Mouse (Mus musculus) MN1 (cell line): Measurements from ENCODE around the gene Tex101.
"Not testable (repeated sequence)": the region's sequence is repeated elsewhere in the genome, so short reads cannot be mapped to it uniquely, and the experiment has no call there.

Source experiments
- DNase-seq: peaks from one replicate; pipeline ENCODE4 v3.0.0-alpha.2; 2016; ENCODE audit warnings: low spot score

Tex101 gene

DNA sequence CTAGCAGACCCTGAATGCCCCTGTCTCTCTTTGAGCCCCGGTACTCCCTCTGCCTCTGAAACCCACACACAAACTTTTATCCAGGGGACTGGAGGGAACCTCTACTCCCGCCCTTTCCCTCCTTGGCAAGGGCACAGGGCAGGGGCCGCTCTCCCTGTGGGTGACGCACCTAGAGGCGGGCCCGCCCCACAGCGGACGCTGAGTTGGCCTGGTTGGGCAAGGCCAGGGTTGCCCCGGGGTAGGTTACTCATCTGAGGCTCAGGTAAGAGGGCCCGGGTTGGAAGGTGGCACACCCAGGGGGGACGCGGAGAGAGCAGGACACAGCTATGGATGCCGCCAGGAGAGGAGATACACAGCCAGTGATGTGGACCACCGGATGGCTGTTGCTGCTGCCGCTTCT is 40.2 kb downstream of the Tex101 start, which contains the start of gene Lypd3:
Gene Lypd3 (plus strand): TSS at position 287 of the 400 bp plus-strand sequence.
- DNase-seq, result no peak

DNA sequence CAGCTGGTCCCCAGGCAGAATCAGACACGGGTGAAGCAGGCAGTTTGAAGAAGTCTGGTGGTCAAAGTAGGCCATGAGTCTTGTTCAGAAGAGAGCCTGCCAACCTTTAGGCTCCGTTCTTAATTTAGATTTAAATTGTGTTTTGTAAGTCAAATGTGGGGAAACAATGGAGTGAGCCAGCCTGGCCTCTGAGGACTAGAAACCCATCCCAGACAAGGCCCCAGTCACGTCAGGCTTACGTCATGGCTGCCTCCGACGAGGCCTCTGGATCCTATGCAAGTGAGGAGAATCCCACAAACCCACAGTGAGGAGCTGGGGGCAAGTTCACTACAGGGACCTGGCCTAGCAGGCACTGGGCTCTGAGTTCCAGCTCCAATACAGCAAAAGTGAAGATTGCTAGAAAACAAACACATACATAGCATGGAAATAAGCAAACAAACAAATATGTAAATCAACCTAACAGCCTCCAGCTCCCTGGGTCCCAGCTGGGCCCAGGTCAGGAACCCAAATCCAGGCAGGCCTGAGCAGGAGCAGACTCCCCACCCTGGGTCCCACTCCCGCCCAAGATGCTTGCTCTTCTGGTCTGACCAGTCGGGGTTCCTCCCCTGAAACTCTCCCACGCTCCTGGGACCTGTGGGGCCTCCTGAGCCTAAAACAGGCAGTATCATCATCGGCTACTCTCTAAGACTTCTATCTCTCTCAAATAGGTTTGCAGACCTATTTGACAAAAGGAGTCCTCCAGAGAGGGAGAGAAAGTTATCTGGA is 46.2 kb downstream of the Tex101 start:
- DNase-seq, result no peak

DNA sequence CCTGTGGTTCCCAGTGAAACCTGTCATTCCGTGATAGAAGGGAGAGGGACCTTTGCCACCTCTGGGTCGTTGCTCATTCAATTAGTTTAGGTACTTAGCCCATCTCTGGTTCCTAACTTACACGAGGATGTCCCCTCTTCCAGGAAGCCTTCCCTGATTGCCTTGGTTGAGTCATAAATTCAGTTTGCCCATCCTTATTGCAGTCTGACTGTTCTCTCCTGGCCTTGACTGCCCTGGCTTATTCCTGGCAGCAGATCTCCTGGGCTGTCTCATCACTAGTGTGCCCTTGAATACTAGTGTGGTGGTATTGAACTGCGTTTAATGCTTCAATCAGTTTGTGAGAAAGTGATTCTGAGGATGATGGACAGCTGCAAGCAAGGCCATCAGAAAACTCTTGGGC is 46.8 kb downstream of the Tex101 start:
- DNase-seq, result no peak

DNA sequence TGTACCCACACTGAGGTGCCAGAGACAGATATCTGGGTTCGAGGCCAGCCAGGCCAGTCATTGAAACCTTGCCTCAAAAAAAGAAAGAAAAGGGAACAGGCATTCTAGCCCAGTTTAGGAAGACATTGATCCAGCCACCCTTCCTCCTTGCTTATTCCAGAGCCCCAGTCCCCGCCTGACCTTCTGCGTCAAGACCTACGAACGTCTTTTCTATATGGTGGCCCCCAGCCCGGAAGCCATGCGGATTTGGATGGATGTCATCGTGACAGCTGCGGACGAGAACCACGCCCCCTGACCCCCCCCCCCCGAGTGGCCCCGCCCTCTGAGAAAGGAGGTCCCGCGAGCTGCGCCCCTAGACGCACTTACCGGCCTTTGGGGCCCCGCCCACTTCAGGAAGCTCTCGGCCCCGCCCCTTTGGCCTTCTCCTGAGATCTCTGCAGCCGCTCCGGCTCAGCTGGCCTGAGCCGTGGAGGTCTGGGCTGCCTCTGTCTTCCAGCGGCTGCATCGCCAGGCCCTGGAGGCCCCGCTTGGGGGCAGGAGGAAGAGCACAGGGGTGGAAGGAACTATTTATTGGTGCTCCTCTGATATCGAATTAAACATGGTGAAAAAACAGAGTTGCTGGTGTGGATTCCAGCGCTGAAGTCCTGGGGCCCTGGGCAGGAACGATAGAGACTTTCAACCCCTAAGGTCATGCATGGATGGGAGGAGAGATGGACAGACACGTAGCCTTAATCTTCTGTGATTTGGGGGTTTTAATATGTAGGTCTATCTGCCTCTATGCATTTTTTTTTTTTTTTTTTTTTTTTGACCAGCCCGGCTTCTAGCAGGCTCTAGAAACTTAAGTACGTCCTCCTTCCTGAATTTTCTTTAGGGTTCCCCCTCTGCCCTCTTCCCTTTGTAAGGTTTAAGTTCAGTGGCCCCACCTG is 47.5 kb downstream of the Tex101 start:
- peak; percentile 69 for DNase-seq

DNA sequence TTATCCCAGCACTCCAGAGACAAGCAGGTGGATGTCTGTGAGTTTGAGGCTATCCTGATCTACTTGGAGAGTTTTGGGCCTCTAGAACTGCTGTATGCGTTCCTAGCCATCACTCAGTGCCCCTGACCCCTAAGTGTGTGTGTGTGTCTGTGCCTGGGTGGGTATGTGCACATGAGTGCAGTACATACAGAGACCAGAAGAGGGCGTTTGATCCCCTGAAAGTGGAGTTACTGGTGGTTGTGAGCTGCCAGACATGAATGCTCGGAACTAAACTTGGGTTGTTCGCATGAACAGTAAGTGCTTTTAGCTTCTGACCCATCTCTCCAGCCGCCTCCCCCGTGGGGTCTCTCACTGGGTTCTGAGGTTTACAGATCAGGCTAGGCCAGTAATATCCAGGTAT is 53.5 kb downstream of the Tex101 start:
- no peak for DNase-seq

DNA sequence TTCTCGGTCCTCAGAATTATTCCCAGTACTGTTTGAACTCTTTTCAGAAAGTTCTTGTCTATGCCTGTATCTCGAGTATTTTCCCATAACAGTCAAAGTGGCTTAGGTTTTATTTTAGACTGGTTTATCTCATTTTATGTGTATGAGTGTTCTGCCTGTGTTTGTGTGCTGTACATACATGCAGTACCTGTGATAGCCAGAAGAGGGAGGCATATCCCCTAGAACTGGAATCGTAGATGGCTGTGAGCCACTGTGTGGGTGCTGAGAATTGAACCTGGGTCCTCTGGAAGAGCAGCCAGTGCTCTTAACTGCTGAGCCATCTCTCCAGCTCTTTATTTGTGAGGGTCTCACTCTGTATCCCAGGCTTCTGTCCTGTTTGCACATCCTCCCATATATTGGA is 55.3 kb downstream of the Tex101 start:
- no peak for DNase-seq

DNA sequence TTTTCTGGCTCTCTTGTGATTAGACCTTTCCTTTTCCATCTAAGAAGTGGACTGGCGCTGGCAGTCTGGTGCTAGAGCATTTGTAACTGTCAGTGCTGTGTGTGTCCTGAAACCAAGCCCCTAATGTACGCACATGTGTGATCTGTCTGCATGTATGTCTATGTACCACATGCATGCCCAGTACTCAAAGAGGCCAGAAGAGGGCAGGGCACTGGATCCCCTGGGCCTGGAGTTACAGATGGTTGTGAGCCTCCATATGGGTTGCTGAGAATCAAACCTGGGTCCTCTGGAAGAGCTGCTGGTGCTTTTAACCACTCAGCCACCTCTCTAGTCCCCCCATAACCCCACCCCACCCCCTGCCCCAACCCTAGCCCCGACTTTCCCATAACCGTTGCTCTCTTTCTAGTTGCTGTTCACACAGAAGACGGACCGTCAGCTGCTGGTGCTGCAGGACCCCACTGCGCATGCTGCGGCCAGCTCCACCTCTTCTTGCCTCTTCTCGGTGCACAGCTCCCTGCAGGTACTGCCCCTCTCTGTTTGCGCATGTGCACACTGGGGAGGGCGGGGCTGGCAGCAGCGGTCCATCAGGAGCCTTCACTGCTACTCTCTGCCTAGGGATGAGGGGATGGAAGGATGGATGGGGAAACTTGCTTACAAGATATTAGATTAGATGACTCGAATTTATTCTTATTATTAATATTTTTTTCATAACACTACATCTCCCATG is 56.6 kb downstream of the Tex101 start:
- no peak for DNase-seq

DNA sequence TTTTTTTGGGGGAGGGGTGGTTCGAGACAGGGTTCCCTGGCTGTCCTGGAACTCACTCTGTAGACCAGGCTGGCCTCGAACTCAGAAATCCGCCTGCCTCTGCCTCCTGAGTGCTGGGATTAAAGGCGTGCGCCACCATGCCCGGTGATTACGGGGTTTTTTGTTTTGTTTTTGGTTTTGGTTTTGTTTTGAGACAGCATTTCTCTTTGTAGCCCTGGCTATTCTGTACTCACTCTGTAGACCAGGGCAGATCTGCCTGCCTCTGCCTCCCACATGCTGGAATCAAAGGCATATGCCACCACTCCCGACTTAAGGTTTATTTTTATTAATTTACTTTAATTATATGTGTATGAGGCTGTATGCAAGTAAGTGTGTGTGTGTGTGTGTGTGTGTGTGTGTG is 58.1 kb downstream of the Tex101 start:
- DNase-seq, result not testable (repeated sequence)
